Comparison of ENCODE assay signal across 21 mouse cellular contexts in the genomic region with DNA sequence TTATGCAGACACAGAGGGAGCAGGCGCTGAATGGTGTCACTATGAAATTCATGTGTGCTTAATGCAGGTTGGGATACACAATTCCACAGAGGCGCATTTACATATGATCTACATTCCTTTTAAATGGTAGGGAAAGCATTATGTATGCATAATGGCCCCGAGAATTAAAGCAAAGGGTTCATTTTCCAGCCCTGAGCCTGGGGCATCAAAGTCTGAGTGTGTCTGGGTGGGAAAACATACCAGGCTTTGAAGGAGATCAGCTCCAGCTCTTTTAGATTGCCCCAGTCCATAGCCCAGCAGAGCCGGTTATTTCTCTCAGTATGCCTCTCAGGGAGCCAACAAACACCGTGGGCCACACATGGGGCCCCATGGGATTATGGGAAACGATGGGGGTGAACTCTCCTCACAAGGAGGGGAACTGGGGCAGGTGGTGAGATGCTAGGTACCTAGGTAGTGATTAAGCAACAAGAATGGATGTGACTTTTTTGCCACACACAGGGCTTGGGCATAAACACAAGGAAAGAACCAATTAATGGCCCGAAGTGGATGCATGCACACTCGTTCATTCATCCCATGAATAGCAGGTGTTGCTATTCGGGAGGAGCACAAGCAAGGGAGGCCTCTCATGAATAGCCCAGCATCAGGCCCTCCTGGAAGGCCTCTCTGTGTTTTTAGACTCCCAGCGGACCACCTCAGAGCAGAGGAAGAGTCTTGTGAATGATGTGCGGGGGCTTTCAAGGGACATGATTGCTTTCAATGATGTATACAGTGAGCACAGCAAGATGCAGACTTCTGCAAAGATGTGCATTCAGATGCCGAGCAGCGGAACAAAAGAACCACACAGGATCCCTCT. TPM values are rescaled to one million over a fixed set of nuclear protein-coding genes. Genes with fewer than 3 reads are reported as not detected.
DNase-seq lines count a peak whose midpoint lies in the region; ATAC-seq and TF ChIP-seq lines count a peak whose summit lies in the region.
"Had no signal": no experiment of that assay in that cellular context is flagged by ENCODE, and none has a peak within 500 bp of the region (broad histone marks: within the 10 kb centered on the region; RNA-seq: fewer than 3 reads in every experiment).

No protein-coding gene starts in this region.

- peaks cover 69% of the 10 kb centered on the region for H3K27me3 ChIP-seq in hindbrain, embryonic 10.5 days (ENCODE audit: insufficient read depth, poor library complexity, severe bottlenecking)
- 0 out of 2 replicates have a peak, but pooled peaks cover 11% of the 10 kb centered on the region for H3K27me3 ChIP-seq in hindbrain, postnatal 0 days (ENCODE audit: insufficient read depth, low read length)
- H3K27me3 ChIP-seq in hindbrain, embryonic 12.5 days, result peaks cover 35% of the 10 kb centered on the region
- H3K27me3 ChIP-seq in midbrain, embryonic 13.5 days, result peaks cover 52% of the 10 kb centered on the region
- peaks cover 4% of the 10 kb centered on the region; the same call in 1 of the 2 replicates for H3K27me3 ChIP-seq in neural tube, embryonic 14.5 days (ENCODE audit: control insufficient read depth, insufficient read depth, low read length)

- no peak overlapping the region for H3K4me3 ChIP-seq in hindbrain, embryonic 10.5 days
- no peak overlapping the region for H3K4me3 ChIP-seq in hindbrain, postnatal 0 days (ENCODE audit: low read length)
- no peak overlapping the region for H3K4me3 ChIP-seq in hindbrain, embryonic 12.5 days
- no peak overlapping the region for H3K4me3 ChIP-seq in midbrain, embryonic 13.5 days (replicated peaks)
- no peak overlapping the region for H3K4me3 ChIP-seq in neural tube, embryonic 14.5 days (ENCODE audit: low read depth, low read length)
- H3K4me3 ChIP-seq: erythroblast, embryonic 14.5 days; liver, embryonic 15.5 days; megakaryocyte, embryonic 14.5 days had no signal

- no peak overlapping the region for H3K4me2 ChIP-seq in hindbrain, postnatal 0 days (ENCODE audit: low read depth, low read length)
- H3K4me2 ChIP-seq in hindbrain, embryonic 12.5 days (replicated peaks), result peak overlapping the region; percentile 5; the same call in 1 of the 2 replicates
- H3K4me2 ChIP-seq in midbrain, embryonic 13.5 days (replicated peaks), result peak overlapping the region; percentile 35
- no peak overlapping the region for H3K4me2 ChIP-seq in neural tube, embryonic 14.5 days (ENCODE audit: low read depth, low read length)
- H3K4me2 ChIP-seq: liver, embryonic 15.5 days had no signal

- intact Hi-C loops in left cerebral cortex, postnatal 4 days (cut with DNase I), result no loop called here

- no peaks in the 10 kb centered on the region for H3K9me3 ChIP-seq in hindbrain, embryonic 10.5 days
- no peaks in the 10 kb centered on the region for H3K9me3 ChIP-seq in hindbrain, postnatal 0 days (ENCODE audit: low read length)
- no peaks in the 10 kb centered on the region for H3K9me3 ChIP-seq in hindbrain, embryonic 12.5 days (replicated peaks)
- no peaks in the 10 kb centered on the region for H3K9me3 ChIP-seq in midbrain, embryonic 13.5 days
- no peaks in the 10 kb centered on the region for H3K9me3 ChIP-seq in neural tube, embryonic 14.5 days (ENCODE audit: control insufficient read depth, low read length)
- H3K9me3 ChIP-seq: liver, embryonic 15.5 days; megakaryocyte, embryonic 14.5 days had no signal

- peak overlapping the region; percentile 78 for H3K27ac ChIP-seq in hindbrain, embryonic 10.5 days
- no peak overlapping the region for H3K27ac ChIP-seq in hindbrain, postnatal 0 days
- peak overlapping the region; percentile 88 for H3K27ac ChIP-seq in hindbrain, embryonic 12.5 days
- peak overlapping the region; percentile 95 for H3K27ac ChIP-seq in midbrain, embryonic 13.5 days
- peak overlapping the region; percentile 80 for H3K27ac ChIP-seq in neural tube, embryonic 14.5 days (ENCODE audit: low read depth, low read length)
- H3K27ac ChIP-seq: liver, embryonic 15.5 days had no signal

- TF ChIP-seq CTCF in hindbrain, postnatal 0 days (IDR thresholded peaks at IDR 0.05; ENCODE audit: low read depth), result no peak

- peaks cover 52% of the 10 kb centered on the region for H3K4me1 ChIP-seq in hindbrain, embryonic 10.5 days (replicated peaks)
- H3K4me1 ChIP-seq in hindbrain, postnatal 0 days (ENCODE audit: insufficient read depth, low read length), result peaks cover 9% of the 10 kb centered on the region; the same call in 1 of the 2 replicates
- H3K4me1 ChIP-seq in hindbrain, embryonic 12.5 days, result peaks cover 32% of the 10 kb centered on the region
- H3K4me1 ChIP-seq in midbrain, embryonic 13.5 days (replicated peaks), result peaks cover 70% of the 10 kb centered on the region
- peaks cover 30% of the 10 kb centered on the region for H3K4me1 ChIP-seq in neural tube, embryonic 14.5 days (ENCODE audit: control insufficient read depth, insufficient read depth, low read length)
- H3K4me1 ChIP-seq: liver, embryonic 15.5 days; megakaryocyte, embryonic 14.5 days had no signal

- no peak for ATAC-seq in hindbrain, postnatal 0 days
- peak; percentile 47 for ATAC-seq in hindbrain, embryonic 12.5 days (ENCODE audit: low FRiP score)
- ATAC-seq in midbrain, embryonic 13.5 days, result peak; percentile 47
- no peak for ATAC-seq in neural tube, embryonic 14.5 days (ENCODE audit: low read depth)
- ATAC-seq in megakaryocyte progenitor cell, adult 5-6 weeks (replicated peaks; ENCODE audit: poor library complexity), result no peak
- ATAC-seq: lung, postnatal 0 days had no signal

- no peak overlapping the region for H3K9ac ChIP-seq in hindbrain, postnatal 0 days (replicated peaks; ENCODE audit: low read length)
- no peak overlapping the region for H3K9ac ChIP-seq in hindbrain, embryonic 12.5 days
- H3K9ac ChIP-seq in midbrain, embryonic 13.5 days (replicated peaks), result peak overlapping the region; percentile 52
- H3K9ac ChIP-seq in neural tube, embryonic 14.5 days (replicated peaks; ENCODE audit: low read depth, low read length), result peak overlapping the region; percentile 21; the same call in 1 of the 2 replicates
- H3K9ac ChIP-seq: liver, embryonic 15.5 days had no signal

- no peak for DNase-seq in hindbrain, embryonic 10.5 days (ENCODE audit: low spot score)
- DNase-seq in hindbrain, postnatal 0 days (ENCODE audit: low spot score), result no peak
- DNase-seq in left cerebral cortex, postnatal 4 days, result no peak
- no peak for DNase-seq in frontal cortex, postnatal 14 days (ENCODE audit: low spot score in 2 of 2)
- DNase-seq: cerebellum, postnatal 10 days; heart, adult 18-20 months; kidney, adult 18-20 months; kidney, postnatal 14 days; layer of hippocampus, adult 9-11 months; retina, postnatal 1 day; thymus, postnatal 4 days had no signal

- 34% methylated on average over 13 of the region's 13 CpGs for WGBS in hindbrain, embryonic 10.5 days
- WGBS in hindbrain, postnatal 0 days, result 21% methylated on average over 13 of the region's 13 CpGs
- WGBS in hindbrain, embryonic 12.5 days, result 24% methylated on average over 13 of the region's 13 CpGs
- 17% methylated on average over 13 of the region's 13 CpGs for WGBS in midbrain, embryonic 13.5 days
- 17% methylated on average over 13 of the region's 13 CpGs for WGBS in neural tube, embryonic 14.5 days

- no peaks in the 10 kb centered on the region for H3K36me3 ChIP-seq in hindbrain, embryonic 10.5 days
- no peaks in the 10 kb centered on the region for H3K36me3 ChIP-seq in hindbrain, postnatal 0 days (ENCODE audit: insufficient read depth, low read length)
- no peaks in the 10 kb centered on the region for H3K36me3 ChIP-seq in hindbrain, embryonic 12.5 days
- H3K36me3 ChIP-seq in midbrain, embryonic 13.5 days, result no peaks in the 10 kb centered on the region
- H3K36me3 ChIP-seq in neural tube, embryonic 14.5 days (ENCODE audit: control insufficient read depth, insufficient read depth, low read length), result no peaks in the 10 kb centered on the region
- H3K36me3 ChIP-seq: liver, embryonic 15.5 days had no signal

RNA-seq across cellular contexts. Expression of a gene that starts 3.4 kb away (rescaled TPM):
- polyA plus RNA-seq in hindbrain, embryonic 10.5 days (2016; fragmentation: Nextera tagmentation; extraction: Ambion mirVana), result 13.7 and 56.4 TPM in 2 replicates
- total RNA-seq in hindbrain, postnatal 0 days (2014; rRNA removed), result 86.1 and 103 TPM in 2 replicates
- 20.3 and 22.2 TPM in 2 replicates for polyA plus RNA-seq in hindbrain, postnatal 0 days (2015; fragmentation: Nextera tagmentation; extraction: Ambion mirVana)
- polyA plus RNA-seq in hindbrain, embryonic 12.5 days (2016; fragmentation: Nextera tagmentation; extraction: Ambion mirVana), result 47.2 and 48.7 TPM in 2 replicates
- polyA plus RNA-seq in midbrain, embryonic 13.5 days (2015; fragmentation: Nextera tagmentation; extraction: Ambion mirVana), result 69.9 and 83.3 TPM in 2 replicates
- 55.7 and 75.5 TPM in 2 replicates for polyA plus RNA-seq in neural tube, embryonic 14.5 days (2014; fragmentation: Nextera tagmentation; extraction: Ambion mirVana)
- total RNA-seq in left cerebral cortex, postnatal 4 days (2021), result 10 to 100 TPM; 35.5 to 36.2 TPM
- total RNA-seq in megakaryocyte progenitor cell, adult 5-6 weeks (2015), result not detected in 2 replicates
- not detected in 2 replicates for total RNA-seq in megakaryocyte progenitor cell, adult 5-6 weeks (2017)
- total RNA-seq: gastrocnemius, adult 18-20 months; MEL had no signal
- polyA plus RNA-seq: erythroblast, embryonic 14.5 days; liver, embryonic 15.5 days; lung, postnatal 0 days had no signal

RNA-seq across cellular contexts. Expression of a gene that starts 18.3 kb away (rescaled TPM):
- polyA plus RNA-seq in hindbrain, embryonic 10.5 days (2016; fragmentation: Nextera tagmentation; extraction: Ambion mirVana), result 0.29 and 0.54 TPM in 2 replicates
- 0.07 and 0.26 TPM in 2 replicates for total RNA-seq in hindbrain, postnatal 0 days (2014; rRNA removed)
- 0.11 and 0.20 TPM in 2 replicates for polyA plus RNA-seq in hindbrain, postnatal 0 days (2015; fragmentation: Nextera tagmentation; extraction: Ambion mirVana)
- polyA plus RNA-seq in hindbrain, embryonic 12.5 days (2016; fragmentation: Nextera tagmentation; extraction: Ambion mirVana), result 0.43 and 0.64 TPM in 2 replicates
- polyA plus RNA-seq in midbrain, embryonic 13.5 days (2015; fragmentation: Nextera tagmentation; extraction: Ambion mirVana), result 1.1 and 1.2 TPM in 2 replicates
- polyA plus RNA-seq in neural tube, embryonic 14.5 days (2014; fragmentation: Nextera tagmentation; extraction: Ambion mirVana), result 0.62 and 0.72 TPM in 2 replicates
- total RNA-seq in left cerebral cortex, postnatal 4 days (2021), result under 1 TPM; 0.16 to 0.20 TPM
- total RNA-seq in megakaryocyte progenitor cell, adult 5-6 weeks (2015), result 0.24 TPM in 1 of 2 replicates, not detected in the other
- 0.07 TPM in 1 of 2 replicates, not detected in the other for total RNA-seq in megakaryocyte progenitor cell, adult 5-6 weeks (2017)
- total RNA-seq: gastrocnemius, adult 18-20 months; heart, adult 18-20 months; MEL had no signal
- polyA plus RNA-seq: erythroblast, embryonic 14.5 days had no signal

RNA-seq across cellular contexts. Expression of a gene that starts 31.3 kb away (rescaled TPM):
- 7.3 and 7.4 TPM in 2 replicates for polyA plus RNA-seq in hindbrain, embryonic 10.5 days (2016; fragmentation: Nextera tagmentation; extraction: Ambion mirVana)
- total RNA-seq in hindbrain, postnatal 0 days (2014; rRNA removed), result 23.0 and 24.4 TPM in 2 replicates
- polyA plus RNA-seq in hindbrain, postnatal 0 days (2015; fragmentation: Nextera tagmentation; extraction: Ambion mirVana), result 18.8 TPM in 2 replicates
- 7.4 and 7.6 TPM in 2 replicates for polyA plus RNA-seq in hindbrain, embryonic 12.5 days (2016; fragmentation: Nextera tagmentation; extraction: Ambion mirVana)
- polyA plus RNA-seq in midbrain, embryonic 13.5 days (2015; fragmentation: Nextera tagmentation; extraction: Ambion mirVana), result 15.8 and 17.6 TPM in 2 replicates
- polyA plus RNA-seq in neural tube, embryonic 14.5 days (2014; fragmentation: Nextera tagmentation; extraction: Ambion mirVana), result 9.1 and 10.3 TPM in 2 replicates
- 10 to 100 TPM; 27.9 to 28.0 TPM for total RNA-seq in left cerebral cortex, postnatal 4 days (2021)
- total RNA-seq in megakaryocyte progenitor cell, adult 5-6 weeks (2015), result 5.4 and 7.5 TPM in 2 replicates
- total RNA-seq in megakaryocyte progenitor cell, adult 5-6 weeks (2017), result 21.9 and 28.6 TPM in 2 replicates

RNA-seq across cellular contexts. Expression of a gene that starts 60.0 kb away (rescaled TPM):
- polyA plus RNA-seq in hindbrain, embryonic 10.5 days (2016; fragmentation: Nextera tagmentation; extraction: Ambion mirVana), result 0.24 and 0.67 TPM in 2 replicates
- 0.63 and 1.0 TPM in 2 replicates for total RNA-seq in hindbrain, postnatal 0 days (2014; rRNA removed)
- polyA plus RNA-seq in hindbrain, postnatal 0 days (2015; fragmentation: Nextera tagmentation; extraction: Ambion mirVana), result 0.20 and 0.51 TPM in 2 replicates
- polyA plus RNA-seq in hindbrain, embryonic 12.5 days (2016; fragmentation: Nextera tagmentation; extraction: Ambion mirVana), result 0.31 and 1.2 TPM in 2 replicates
- 0.14 and 0.43 TPM in 2 replicates for polyA plus RNA-seq in midbrain, embryonic 13.5 days (2015; fragmentation: Nextera tagmentation; extraction: Ambion mirVana)
- polyA plus RNA-seq in neural tube, embryonic 14.5 days (2014; fragmentation: Nextera tagmentation; extraction: Ambion mirVana), result 0.22 and 0.36 TPM in 2 replicates
- under 1 TPM; 0.28 to 0.79 TPM for total RNA-seq in left cerebral cortex, postnatal 4 days (2021)
- total RNA-seq in megakaryocyte progenitor cell, adult 5-6 weeks (2015), result 0.22 and 1.1 TPM in 2 replicates
- total RNA-seq in megakaryocyte progenitor cell, adult 5-6 weeks (2017), result 0.24 and 0.71 TPM in 2 replicates
- total RNA-seq: gastrocnemius, adult 18-20 months had no signal
- polyA plus RNA-seq: erythroblast, embryonic 14.5 days had no signal

Comparison
In these comparisons a context has a peak if more than half of its experiments do, and no peak if none do; other contexts are left out.
1. ATAC-seq: peak in hindbrain, embryonic 12.5 days (single experiment) and midbrain, embryonic 13.5 days (single experiment); none in hindbrain, postnatal 0 days (single experiment), neural tube, embryonic 14.5 days (single experiment) and megakaryocyte progenitor cell, adult 5-6 weeks (single experiment).
2. H3K4me2 ChIP-seq: peak in hindbrain, embryonic 12.5 days (single experiment) and midbrain, embryonic 13.5 days (single experiment); none in hindbrain, postnatal 0 days (single experiment) and neural tube, embryonic 14.5 days (single experiment).
3. H3K9ac ChIP-seq: peak in midbrain, embryonic 13.5 days (single experiment) and neural tube, embryonic 14.5 days (single experiment); none in hindbrain, postnatal 0 days (single experiment) and hindbrain, embryonic 12.5 days (single experiment).